Mouse (Mus musculus) gastrocnemius, adult 18-20 months (tissue): ENCODE results near the gene Appl1. TPM values are rescaled to one million over a fixed set of nuclear protein-coding genes. Genes with fewer than 3 reads are reported as not detected.
"Not testable (repeated sequence)": the region's sequence is repeated elsewhere in the genome, so short reads cannot be mapped to it uniquely, and the experiment has no call there.

Experiments
- DNase-seq: peaks from one replicate; pipeline ENCODE4 v3.0.0; 2021; ENCODE audit warnings: low spot score
- total RNA-seq, 2 experiments: library from RNA; stranded (reverse); gene quantifications; 2 replicates each; pipeline ENCODE4 v1.2.3; 2021

Gene Appl1
- total RNA-seq, 2 experiments from 2014 or later = 17.2 to 17.7 TPM

- no peak for DNase-seq
Measured at GRCm38 (mm10) chr14:26969856-26970407, 1.1 kb downstream of the Appl1 start.

- DNase-seq = no peak
Measured at GRCm38 (mm10) chr14:26969164-26969563, 1.9 kb downstream of the Appl1 start.

GRCm38 (mm10) chr14:26960518-26960917, 10.5 kb downstream of the Appl1 start:
- DNase-seq = no peak

- DNase-seq = not testable (repeated sequence)
Measured at GRCm38 (mm10) chr14:26956139-26956538, 14.9 kb downstream of the Appl1 start.

- no peak for DNase-seq
Measured at GRCm38 (mm10) chr14:26935558-26935957, 35.5 kb downstream of the Appl1 start.

- no peak for DNase-seq
Measured at GRCm38 (mm10) chr14:26934891-26935290, 36.1 kb downstream of the Appl1 start.

GRCm38 (mm10) chr14:26923702-26924421, 47.2 kb downstream of the Appl1 start:
- DNase-seq = no peak

GRCm38 (mm10) chr14:26919310-26919709, 51.7 kb downstream of the Appl1 start:
- no peak for DNase-seq

- no peak for DNase-seq
Measured at GRCm38 (mm10) chr14:26913681-26914268, 57.3 kb downstream of the Appl1 start.

- DNase-seq = no peak
Measured at GRCm38 (mm10) chr14:26911826-26912225, 59.2 kb downstream of the Appl1 start.

- DNase-seq = no peak
Measured at GRCm38 (mm10) chr14:26911201-26911600, 59.8 kb downstream of the Appl1 start.

- DNase-seq = not testable (repeated sequence)
Measured at GRCm38 (mm10) chr14:26910461-26910860, 60.6 kb downstream of the Appl1 start.

- no peak for DNase-seq
Measured at GRCm38 (mm10) chr14:26907401-26907800, 63.6 kb downstream of the Appl1 start.

- no peak for DNase-seq
Measured at GRCm38 (mm10) chr14:26900893-26901292, 70.1 kb downstream of the Appl1 start.

GRCm38 (mm10) chr14:26899490-26899889, 71.5 kb downstream of the Appl1 start:
- no peak for DNase-seq

GRCm38 (mm10) chr14:26894392-26894791, 76.6 kb downstream of the Appl1 start, which contains the start of gene Asb14:
TSS of gene Asb14 (plus strand) at chr14:26894557.
- DNase-seq = peak; percentile 36

GRCm38 (mm10) chr14:26890777-26891176, 80.3 kb downstream of the Appl1 start:
- no peak for DNase-seq

GRCm38 (mm10) chr14:26887244-26887643, 83.8 kb downstream of the Appl1 start:
- DNase-seq = no peak

- no peak for DNase-seq
Measured at GRCm38 (mm10) chr14:26881700-26882099, 89.3 kb downstream of the Appl1 start.

- DNase-seq = no peak
Measured at GRCm38 (mm10) chr14:26879976-26880375, 91.1 kb downstream of the Appl1 start.

GRCm38 (mm10) chr14:26878756-26879155, 92.3 kb downstream of the Appl1 start:
- DNase-seq = no peak
